Mouse (Mus musculus) ES-E14 (cell line): ENCODE results near the gene Gm42688.

Experiments used
- CHD2 ChIP-seq: IDR thresholded peaks from 2 replicates; pipeline ENCODE4 v1.6.1; 2014; ENCODE audit warnings: mild to moderate bottlenecking, low read depth, low read length, inconsistent platforms
- ZC3H11A ChIP-seq: IDR thresholded peaks from 2 replicates; pipeline ENCODE4 v1.6.1; 2012; ENCODE audit warnings: low read depth, mild to moderate bottlenecking, inconsistent platforms, low read length, borderline replicate concordance
- ZNF384 ChIP-seq: IDR thresholded peaks from 2 replicates; pipeline ENCODE4 v1.6.1; 2012; ENCODE audit warnings: low read depth, low read length, inconsistent platforms

GRCm38 (mm10) chr6:83101316-83101687 lies at the start of gene Gm42688, which contains the start of gene Ccdc142:
- TF ChIP-seq ZNF384, result no peak
- TF ChIP-seq CHD2, result 0 out of 2 replicates have a peak, but pooled peaks have one; percentile 47
- no peak for TF ChIP-seq ZC3H11A
